Mouse (Mus musculus) CH12.LX (cell line): ENCODE measurements around the gene Slc25a11.

Experiments
- CTCF ChIP-seq, 2 experiments: IDR thresholded peaks in 1 of 2; conservative IDR thresholded peaks in 1 of 2; 2 replicates each; pipeline ENCODE4 v1.5.1; 2011 to 2012; ENCODE audit warnings: low read depth in 2 of 2, low read length in 2 of 2, improper control_type of control experiment in 1 of 2, inconsistent platforms in 1 of 2, mild to moderate bottlenecking in 1 of 2, moderate library complexity in 1 of 2
- MYC ChIP-seq: IDR thresholded peaks from 2 replicates; pipeline ENCODE4 v1.6.1; 2011; ENCODE audit warnings: low read depth, mild to moderate bottlenecking, improper control_type of control experiment, low read length

DNA sequence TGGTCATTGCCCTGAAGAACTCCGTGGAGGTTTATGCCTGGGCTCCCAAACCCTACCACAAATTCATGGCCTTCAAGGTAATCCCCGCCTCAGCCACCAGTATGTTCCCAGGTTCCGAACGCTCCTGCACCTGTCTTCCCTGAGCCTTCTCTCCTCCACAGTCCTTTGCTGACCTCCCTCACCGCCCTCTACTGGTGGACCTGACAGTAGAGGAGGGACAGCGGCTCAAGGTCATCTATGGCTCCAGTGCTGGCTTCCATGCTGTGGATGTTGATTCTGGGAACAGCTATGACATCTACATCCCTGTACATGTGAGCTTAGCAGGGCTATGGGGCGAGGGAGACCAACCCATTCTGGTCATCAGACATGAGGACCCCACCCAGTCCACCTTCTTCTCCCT, 34.8 kb downstream of the Slc25a11 start:
- peak in 1 of 2 experiments; percentile 33; a peak in 2 of 4 replicates for TF ChIP-seq CTCF (conservative IDR thresholded peaks at IDR 0.05 in 1 of 2, IDR thresholded peaks at IDR 0.05 in 1 of 2; ENCODE audit: low read depth in 2 of 2, low read length in 2 of 2)
- TF ChIP-seq MYC: no peak
